In the genomic region with DNA sequence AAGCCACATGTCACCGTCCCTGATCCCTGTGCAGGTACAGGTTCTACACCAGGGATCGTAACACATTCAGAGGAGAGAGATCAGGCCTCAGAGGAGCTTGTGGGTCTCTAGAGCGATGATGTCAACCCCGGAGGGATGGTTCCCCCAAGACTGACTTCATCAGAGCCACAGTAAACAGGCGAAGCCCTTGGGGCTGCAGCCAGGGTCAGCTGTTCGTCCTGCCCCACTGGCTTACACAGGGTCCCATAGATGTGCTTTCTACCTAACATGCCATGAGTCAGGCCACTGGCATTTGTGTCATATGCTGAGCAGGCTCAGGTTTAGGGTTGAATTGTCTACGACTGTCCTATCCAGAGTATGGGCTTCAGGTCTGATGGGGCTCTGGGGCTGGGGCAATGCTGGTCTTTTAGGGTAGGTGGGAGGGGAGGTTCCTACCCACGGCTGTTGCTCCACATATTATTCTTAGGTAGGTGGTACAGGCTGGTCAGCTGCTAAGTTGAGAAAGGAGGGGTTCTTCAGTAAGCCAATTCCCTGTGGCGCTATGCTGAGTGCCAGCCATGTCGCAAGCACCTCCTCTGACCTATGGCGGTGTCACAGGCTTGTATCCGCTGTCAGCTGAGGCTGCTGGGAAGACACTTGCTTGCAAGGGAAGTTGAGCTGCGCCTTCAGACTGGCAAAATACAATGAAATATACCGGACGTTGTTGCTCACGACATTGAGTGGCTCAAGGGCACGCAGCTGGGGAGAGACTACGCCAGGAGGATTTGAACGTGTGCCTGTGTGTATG, we compare ENCODE assay signal across 11 mouse cellular contexts.
DNase-seq lines count a peak whose midpoint lies in the region; ATAC-seq lines count a peak whose summit lies in the region.
"Had no signal": no experiment of that assay in that cellular context is flagged by ENCODE, and none has a peak within 500 bp of the region (broad histone marks: within the 10 kb centered on the region; RNA-seq: fewer than 3 reads in every experiment).

No protein-coding gene starts in this region.

- peak; percentile 27 to 69 for DNase-seq in kidney, postnatal 25 days
- DNase-seq in kidney, adult 8-10 months, result no peak
- peak; percentile 74 for DNase-seq in adrenal gland, postnatal 14 days
- no peak for DNase-seq in heart, postnatal 14 days
- DNase-seq: heart, postnatal 10 days; spleen, adult 18-20 months; thymus, adult 18-20 months had no signal

- no peaks in the 10 kb centered on the region for H3K9me3 ChIP-seq in intestine, embryonic 15.5 days

- peaks cover 100% of the 10 kb centered on the region for H3K79me2 ChIP-seq in macrophage (ENCODE audit: inconsistent target)

- peaks cover 61% of the 10 kb centered on the region for H3K4me1 ChIP-seq in intestine, embryonic 15.5 days (replicated peaks)

- no peak overlapping the region for H3K4me3 ChIP-seq in macrophage (ENCODE audit: inconsistent target)
- H3K4me3 ChIP-seq in intestine, embryonic 15.5 days (replicated peaks), result no peak overlapping the region
- H3K4me3 ChIP-seq: myocyte had no signal

- intact Hi-C loops in heart, postnatal 14 days (cut with DNase I), result loop anchor here (5.0 kb wide), 1 partner anchor 67 kb away; no protein-coding TSS in a partner anchor

- no peak overlapping the region for H3K9ac ChIP-seq in intestine, embryonic 15.5 days

- H3K36me3 ChIP-seq in macrophage (ENCODE audit: inconsistent target), result no peaks in the 10 kb centered on the region
- no peaks in the 10 kb centered on the region for H3K36me3 ChIP-seq in intestine, embryonic 15.5 days

- 0 out of 2 replicates have a peak, but pooled peaks have one; percentile 4 for ATAC-seq in common myeloid progenitor, adult 5-6 weeks (replicated peaks; ENCODE audit: low read depth, poor library complexity, severe bottlenecking)
- ATAC-seq in intestine, embryonic 15.5 days, result no peak

- WGBS in macrophage (ENCODE audit: missing documents), result 53% methylated on average over 19 of the region's 19 CpGs
- WGBS in intestine, embryonic 15.5 days, result 83% methylated on average over 19 of the region's 19 CpGs

- no peak overlapping the region for H3K4me2 ChIP-seq in intestine, embryonic 15.5 days (replicated peaks)

- H3K27ac ChIP-seq in macrophage, result 0 out of 2 replicates have a peak overlapping the region, but pooled peaks have one; percentile 5
- no peak overlapping the region for H3K27ac ChIP-seq in intestine, embryonic 15.5 days

- H3K27me3 ChIP-seq in intestine, embryonic 15.5 days (replicated peaks), result no peaks in the 10 kb centered on the region

Comparison
In these comparisons a context has a peak if more than half of its experiments do, and no peak if none do; other contexts are left out.
1. DNase-seq: peak in kidney, postnatal 25 days (2 of 2) and adrenal gland, postnatal 14 days (single experiment); none in kidney, adult 8-10 months (0 of 2) and heart, postnatal 14 days (0 of 2).